Mouse (Mus musculus): ENCODE results near the gene 1700001O22Rik.

DNA sequence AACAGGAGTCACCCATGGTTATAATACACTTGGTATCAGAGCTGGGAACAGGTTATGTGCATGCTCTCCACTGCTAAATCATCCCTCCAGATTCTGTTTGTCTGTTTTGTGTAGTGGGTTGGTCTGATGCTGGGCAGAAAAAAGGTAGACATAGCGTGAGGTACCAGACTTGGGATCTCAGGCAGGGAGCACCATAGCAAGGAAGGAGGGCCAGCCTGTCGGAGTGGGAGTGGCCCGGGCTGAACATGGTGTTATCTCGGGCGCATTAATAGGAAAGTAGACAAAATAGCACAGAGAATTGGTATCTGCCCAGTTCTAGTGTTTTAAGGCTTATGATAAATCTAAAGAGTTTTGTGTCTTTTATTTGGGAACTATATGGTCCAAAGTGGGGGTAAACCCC is 34.9 kb downstream of the 1700001O22Rik start:
- TF ChIP-seq CTCF (IDR thresholded peaks at IDR 0.05; ENCODE audit: borderline replicate concordance, insufficient read depth, low read depth, low read length) (no peak), POLR2A (IDR thresholded peaks at IDR 0.05; ENCODE audit: borderline replicate concordance, insufficient read depth, low read length) (no peak)
